Mouse (Mus musculus): Measurements from ENCODE around the gene Ripor2. TPM values are rescaled to one million over a fixed set of nuclear protein-coding genes. Genes with fewer than 3 reads are reported as not detected.

Gene Ripor2
- polyA plus RNA-seq, 1 experiment from 2014 or later, result 34.0 TPM

DNA sequence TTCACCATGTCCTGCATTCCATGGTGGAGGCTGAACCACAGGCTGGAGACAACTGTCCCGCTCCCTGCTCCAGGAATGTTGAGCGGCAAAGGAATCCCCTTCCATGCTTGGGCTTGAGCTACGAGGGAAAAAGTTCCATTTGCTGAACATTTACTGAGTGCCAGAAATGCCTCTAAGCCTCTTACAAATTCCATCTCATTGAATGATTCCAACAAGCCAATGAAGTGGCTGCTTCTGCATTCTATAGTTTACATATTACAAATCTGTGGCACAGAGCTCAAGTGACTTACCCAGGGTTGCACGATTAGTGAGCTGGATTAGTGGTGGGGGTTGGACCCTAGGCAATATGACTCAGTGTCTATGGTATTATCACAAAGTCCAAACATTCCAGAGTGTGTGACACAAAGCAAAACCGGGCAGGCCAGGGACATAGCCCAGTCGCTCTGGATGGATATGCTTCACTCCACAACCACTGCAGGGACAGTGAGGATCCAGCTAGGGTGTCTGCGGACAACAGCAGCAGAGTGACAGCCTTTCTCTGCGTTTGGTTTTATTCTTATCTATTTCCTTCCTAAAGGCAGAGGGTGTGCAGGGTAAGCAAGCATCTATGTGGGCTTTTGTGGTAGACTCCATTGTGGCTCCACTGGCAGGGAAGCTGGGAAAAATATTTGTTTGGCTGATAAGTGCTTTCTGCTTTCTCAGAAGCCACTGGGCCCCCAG is 16.6 kb upstream of the Ripor2 start:
- Histone ChIP-seq H3K4me3 (no peak overlapping the region), H3K4me1 (peaks cover 3% of the 10 kb centered on the region), H3K9ac (no peak overlapping the region), H3K36me3 (replicated peaks) (no peaks in the 10 kb centered on the region), H3K27me3 (replicated peaks) (no peaks in the 10 kb centered on the region), H3K4me2 (no peak overlapping the region), H3K27ac (peak overlapping the region; percentile 43; the same call in 1 of the 2 replicates), H3K9me3 (no peaks in the 10 kb centered on the region)
- 28% methylated on average over 8 of the region's 8 CpGs for WGBS
- peak; percentile 46 for ATAC-seq (replicated peaks)

DNA sequence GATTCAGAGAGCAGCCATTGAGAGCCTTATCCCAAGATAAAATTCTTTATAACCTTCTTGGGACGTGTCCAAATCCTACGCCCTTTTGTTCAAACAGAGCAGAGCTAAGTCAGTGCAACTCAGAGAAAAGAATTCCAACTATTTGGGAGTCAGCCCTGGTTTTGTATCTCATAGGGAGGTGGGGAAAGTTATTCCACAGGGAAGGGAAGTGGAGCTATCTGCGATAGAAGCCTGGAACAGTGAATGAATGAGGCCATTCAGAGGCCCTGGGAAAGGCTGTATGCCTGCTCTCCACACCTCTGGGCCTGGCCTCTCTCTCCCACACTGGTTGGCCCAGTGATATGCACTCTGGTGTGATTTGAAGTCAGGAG is 16.1 kb upstream of the Ripor2 start:
- 31% methylated on average over 3 of the region's 3 CpGs for WGBS
- H3K4me3 ChIP-seq, result no peak overlapping the region

GRCm38 (mm10) chr13:24567176-24567811 is 14.7 kb upstream of the Ripor2 start:
- no peaks in the 10 kb centered on the region for H3K9me3 ChIP-seq
- no peak overlapping the region for H3K4me2 ChIP-seq
- H3K4me3 ChIP-seq, result no peak overlapping the region
- no peak overlapping the region for H3K9ac ChIP-seq
- no peak overlapping the region for H3K27ac ChIP-seq
- WGBS, result 84% methylated on average over 11 of the region's 11 CpGs
- no peak for ATAC-seq (replicated peaks)
- peaks cover 3% of the 10 kb centered on the region for H3K4me1 ChIP-seq
- H3K36me3 ChIP-seq (replicated peaks), result no peaks in the 10 kb centered on the region
- H3K27me3 ChIP-seq (replicated peaks), result no peaks in the 10 kb centered on the region

More for the DNA sequence above, 16.1 kb upstream of the Ripor2 start:
- Histone ChIP-seq H3K27me3 (replicated peaks) (no peaks in the 10 kb centered on the region), H3K4me2 (no peak overlapping the region), H3K4me1 (peaks cover 3% of the 10 kb centered on the region), H3K9ac (no peak overlapping the region), H3K27ac (no peak overlapping the region), H3K36me3 (replicated peaks) (no peaks in the 10 kb centered on the region), H3K9me3 (no peaks in the 10 kb centered on the region)
- ATAC-seq (replicated peaks), result peak; percentile 31; the same call in 1 of the 2 replicates

GRCm38 (mm10) chr13:24569066-24569465 is 12.9 kb upstream of the Ripor2 start:
- ATAC-seq (replicated peaks), result no peak
- H3K4me2 ChIP-seq, result no peak overlapping the region
- 83% methylated on average over 4 of the region's 4 CpGs for WGBS
- no peak overlapping the region for H3K4me3 ChIP-seq
- no peaks in the 10 kb centered on the region for H3K27me3 ChIP-seq (replicated peaks)
- H3K9me3 ChIP-seq, result no peaks in the 10 kb centered on the region
- H3K36me3 ChIP-seq (replicated peaks), result no peaks in the 10 kb centered on the region
- H3K9ac ChIP-seq, result no peak overlapping the region
- H3K4me1 ChIP-seq, result peaks cover 3% of the 10 kb centered on the region
- H3K27ac ChIP-seq, result no peak overlapping the region

DNA sequence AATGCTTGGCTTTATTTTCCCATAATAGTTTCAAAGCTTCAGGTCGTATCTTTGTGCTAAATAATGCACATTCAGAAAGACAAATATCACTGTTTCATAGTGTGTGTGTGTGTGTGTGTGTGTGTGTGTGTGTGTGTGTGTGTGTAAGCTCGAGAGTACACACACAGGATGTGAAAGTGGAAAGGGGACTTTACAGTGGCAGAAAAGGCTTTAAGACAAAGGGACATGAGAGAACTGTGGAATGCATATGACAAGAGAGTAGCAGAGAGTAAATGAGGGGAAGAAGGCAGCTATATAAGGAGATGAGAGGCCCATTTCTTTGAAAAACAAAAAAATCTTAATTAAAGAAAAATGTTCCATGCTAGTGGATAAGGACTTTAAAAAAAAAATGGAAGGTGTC is 11.3 kb upstream of the Ripor2 start:
- no peak overlapping the region for H3K4me2 ChIP-seq
- no peak overlapping the region for H3K9ac ChIP-seq
- no peaks in the 10 kb centered on the region for H3K4me1 ChIP-seq
- no peaks in the 10 kb centered on the region for H3K36me3 ChIP-seq (replicated peaks)
- no peak overlapping the region for H3K27ac ChIP-seq
- ATAC-seq (replicated peaks), result no peak
- H3K27me3 ChIP-seq (replicated peaks), result no peaks in the 10 kb centered on the region
- H3K4me3 ChIP-seq, result no peak overlapping the region
- 49% methylated on average over 2 of the region's 2 CpGs for WGBS
- H3K9me3 ChIP-seq, result no peaks in the 10 kb centered on the region

- no peaks in the 10 kb centered on the region for H3K27me3 ChIP-seq (replicated peaks)
- peaks cover 11% of the 10 kb centered on the region for H3K4me1 ChIP-seq
- H3K4me2 ChIP-seq, result no peak overlapping the region
- no peak overlapping the region for H3K4me3 ChIP-seq
- no peak overlapping the region for H3K27ac ChIP-seq
- no peak for ATAC-seq (replicated peaks)
- WGBS, result 86% methylated on average over 6 of the region's 6 CpGs
- no peak overlapping the region for H3K9ac ChIP-seq
- H3K9me3 ChIP-seq, result no peaks in the 10 kb centered on the region
- H3K36me3 ChIP-seq (replicated peaks), result no peaks in the 10 kb centered on the region
Observed at GRCm38 (mm10) chr13:24571906-24572305, 10.1 kb upstream of the Ripor2 start.

GRCm38 (mm10) chr13:24575126-24575525 is 6.9 kb upstream of the Ripor2 start:
- Histone ChIP-seq H3K27me3 (replicated peaks) (no peaks in the 10 kb centered on the region), H3K9me3 (no peaks in the 10 kb centered on the region), H3K4me3 (no peak overlapping the region), H3K4me2 (no peak overlapping the region), H3K27ac (no peak overlapping the region), H3K9ac (no peak overlapping the region), H3K36me3 (replicated peaks) (no peaks in the 10 kb centered on the region), H3K4me1 (peaks cover 15% of the 10 kb centered on the region)
- no peak for ATAC-seq (replicated peaks)
- 92% methylated on average over 3 of the region's 3 CpGs for WGBS

DNA sequence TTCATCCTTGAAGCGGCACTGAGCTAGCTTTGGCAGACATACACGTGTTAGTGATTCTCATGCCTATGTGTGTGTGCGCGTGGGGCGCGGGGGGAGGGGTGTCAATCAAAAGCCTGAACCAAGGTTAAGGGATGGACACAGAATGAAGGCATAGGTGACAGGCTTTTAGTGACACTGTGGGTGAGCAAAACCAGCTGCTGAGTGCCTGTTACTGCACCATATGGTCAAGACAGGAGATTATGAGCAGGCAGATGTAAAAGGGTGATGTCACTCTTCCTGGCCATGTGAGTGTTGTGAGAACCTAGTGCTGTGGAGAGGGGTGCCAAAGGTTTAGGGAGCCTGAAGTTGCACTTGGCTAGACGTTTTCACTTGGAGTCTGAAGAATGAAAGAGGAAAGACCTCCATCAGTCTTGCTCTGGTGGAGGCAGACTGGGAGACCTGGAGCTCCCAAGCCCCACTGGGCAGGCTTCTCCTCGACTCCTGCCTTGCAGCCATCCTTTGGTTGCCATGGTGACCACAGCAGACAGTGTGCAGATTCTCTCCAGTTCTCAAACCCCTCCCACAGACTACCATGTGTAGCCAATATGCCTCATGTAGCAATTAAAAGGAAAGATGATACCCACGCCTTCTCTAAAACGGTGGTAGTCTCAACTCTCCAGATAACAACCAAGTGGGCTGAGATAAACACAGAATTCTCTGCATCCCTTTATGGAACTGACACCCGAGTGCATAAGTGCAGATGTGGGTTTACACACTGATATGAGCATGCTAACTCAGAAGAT is 5.5 kb upstream of the Ripor2 start:
- Histone ChIP-seq H3K4me2 (0 out of 2 replicates have a peak overlapping the region, but pooled peaks have one; percentile 16), H3K9ac (no peak overlapping the region), H3K9me3 (no peaks in the 10 kb centered on the region), H3K4me3 (no peak overlapping the region), H3K36me3 (replicated peaks) (no peaks in the 10 kb centered on the region), H3K27ac (peak overlapping the region; percentile 78), H3K27me3 (replicated peaks) (no peaks in the 10 kb centered on the region), H3K4me1 (peaks cover 18% of the 10 kb centered on the region)
- WGBS, result 41% methylated on average over 11 of the region's 11 CpGs
- peak; percentile 96 for ATAC-seq (replicated peaks)

DNA sequence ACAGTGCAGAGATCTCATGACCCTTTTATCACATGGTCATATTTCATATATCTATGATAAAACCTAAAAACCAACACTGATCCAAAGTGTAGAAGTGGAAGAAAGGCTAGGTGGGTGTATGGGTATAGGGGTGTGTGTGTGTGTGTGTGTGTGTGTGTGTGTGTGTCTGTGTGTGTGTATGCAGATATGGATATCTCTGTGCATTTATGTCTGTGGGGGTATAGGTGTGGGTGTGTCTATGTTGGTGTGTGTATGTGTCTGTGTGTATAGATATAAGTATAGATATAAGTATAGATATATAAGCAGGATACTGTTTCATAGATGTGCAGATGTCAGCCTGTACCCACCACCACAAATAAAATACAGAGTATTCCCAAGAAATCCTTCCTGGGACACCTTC is 3.7 kb upstream of the Ripor2 start:
- no peaks in the 10 kb centered on the region for H3K9me3 ChIP-seq
- H3K27ac ChIP-seq, result no peak overlapping the region; the same call in 1 of the 2 replicates
- no peak for ATAC-seq (replicated peaks)
- H3K36me3 ChIP-seq (replicated peaks), result no peaks in the 10 kb centered on the region
- no peak overlapping the region for H3K4me2 ChIP-seq
- H3K4me1 ChIP-seq, result peaks cover 18% of the 10 kb centered on the region
- no peak overlapping the region for H3K4me3 ChIP-seq
- no peaks in the 10 kb centered on the region for H3K27me3 ChIP-seq (replicated peaks)
- no peak overlapping the region for H3K9ac ChIP-seq

DNA sequence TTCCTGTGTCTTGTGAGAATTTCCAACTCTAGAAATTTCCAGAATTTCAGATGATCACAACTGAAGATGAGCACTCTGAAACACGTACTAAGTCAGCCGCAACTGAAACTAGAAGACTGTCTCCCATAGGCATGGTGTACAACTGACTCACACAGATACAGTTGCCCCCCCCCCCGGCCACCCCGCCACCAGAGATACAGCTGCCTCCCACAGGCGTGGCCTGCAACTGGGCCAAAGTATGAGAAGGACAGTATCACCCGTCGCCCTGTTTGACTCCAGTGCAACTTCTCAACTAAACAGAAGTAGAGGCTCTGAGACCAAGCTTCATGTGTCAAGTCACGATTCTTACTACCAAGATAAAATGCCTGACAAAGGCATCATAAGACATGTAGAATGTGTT is 1.2 kb upstream of the Ripor2 start:
- 96% methylated on average over 8 of the region's 8 CpGs for WGBS
- H3K27ac ChIP-seq, result no peak overlapping the region

GRCm38 (mm10) chr13:24584403-24584802 is 2.4 kb downstream of the Ripor2 start:
- Histone ChIP-seq H3K4me1 (0 out of 2 replicates have a peak, but pooled peaks cover 3% of the 10 kb centered on the region), H3K36me3 (replicated peaks) (no peaks in the 10 kb centered on the region), H3K4me3 (no peak overlapping the region), H3K27ac (no peak overlapping the region), H3K9ac (no peak overlapping the region), H3K9me3 (no peaks in the 10 kb centered on the region), H3K27me3 (replicated peaks) (no peaks in the 10 kb centered on the region), H3K4me2 (no peak overlapping the region)
- no peak for ATAC-seq (replicated peaks)
- 92% methylated on average over 5 of the region's 5 CpGs for WGBS

More for the DNA sequence above, 1.2 kb upstream of the Ripor2 start:
- peaks cover 18% of the 10 kb centered on the region for H3K4me1 ChIP-seq
- H3K4me2 ChIP-seq, result no peak overlapping the region
- no peak overlapping the region for H3K4me3 ChIP-seq
- H3K9ac ChIP-seq, result no peak overlapping the region
- H3K9me3 ChIP-seq, result no peaks in the 10 kb centered on the region
- no peak for ATAC-seq (replicated peaks)
- H3K27me3 ChIP-seq (replicated peaks), result no peaks in the 10 kb centered on the region
- H3K36me3 ChIP-seq (replicated peaks), result no peaks in the 10 kb centered on the region

DNA sequence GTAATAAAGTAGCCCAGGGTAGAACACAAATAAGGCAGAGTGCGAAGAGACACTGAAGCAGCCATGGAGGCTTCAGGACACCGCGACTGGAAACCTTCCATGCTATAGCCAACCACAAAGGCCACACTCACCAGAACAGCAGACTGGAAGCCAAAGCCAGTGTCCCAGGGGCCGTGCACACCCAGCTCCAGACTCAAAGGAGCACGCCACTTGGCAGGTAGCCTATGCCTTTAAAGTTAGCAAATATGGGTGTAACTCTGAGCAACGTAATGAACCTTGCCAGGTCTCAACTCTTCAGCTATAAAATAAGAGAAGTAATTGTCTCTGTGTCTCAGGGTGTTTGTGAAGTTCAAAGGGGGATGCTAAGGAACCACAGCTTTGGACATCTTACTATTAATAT is 2.9 kb downstream of the Ripor2 start:
- H3K9me3 ChIP-seq, result no peaks in the 10 kb centered on the region
- H3K27ac ChIP-seq, result no peak overlapping the region
- no peak overlapping the region for H3K4me3 ChIP-seq
- ATAC-seq (replicated peaks), result no peak
- no peaks in the 10 kb centered on the region for H3K27me3 ChIP-seq (replicated peaks)
- no peaks in the 10 kb centered on the region for H3K36me3 ChIP-seq (replicated peaks)
- no peak overlapping the region for H3K4me2 ChIP-seq
- 91% methylated on average over 6 of the region's 6 CpGs for WGBS
- 0 out of 2 replicates have a peak, but pooled peaks cover 3% of the 10 kb centered on the region for H3K4me1 ChIP-seq
- no peak overlapping the region for H3K9ac ChIP-seq

Measured in midbrain, embryonic 15.5 days (tissue).